Mouse (Mus musculus): ENCODE results near the gene Cep170.

The Cep170 gene

DNA sequence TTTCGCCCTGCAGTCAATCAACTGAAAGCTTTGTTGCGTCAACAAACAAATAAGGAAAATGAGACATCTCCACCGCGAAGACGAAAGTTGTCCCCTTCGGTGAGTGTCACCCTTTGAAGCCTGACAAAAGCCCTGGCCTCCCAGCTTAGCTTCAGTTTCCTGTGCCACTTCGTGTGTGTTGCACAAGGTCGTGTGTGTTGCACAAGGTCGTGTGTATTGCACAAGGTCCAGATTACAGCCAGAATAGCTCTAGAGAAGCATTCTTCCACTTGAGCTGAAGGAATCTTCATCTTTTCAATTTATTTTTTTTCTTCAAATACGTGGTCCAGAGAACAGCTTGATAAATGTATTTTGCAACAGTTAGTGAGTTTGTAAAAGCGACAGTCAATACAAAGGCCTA is 12.3 kb upstream of the Cep170 start:
- DNase-seq (ENCODE audit: extremely low spot score, low spot score) = no peak

DNA sequence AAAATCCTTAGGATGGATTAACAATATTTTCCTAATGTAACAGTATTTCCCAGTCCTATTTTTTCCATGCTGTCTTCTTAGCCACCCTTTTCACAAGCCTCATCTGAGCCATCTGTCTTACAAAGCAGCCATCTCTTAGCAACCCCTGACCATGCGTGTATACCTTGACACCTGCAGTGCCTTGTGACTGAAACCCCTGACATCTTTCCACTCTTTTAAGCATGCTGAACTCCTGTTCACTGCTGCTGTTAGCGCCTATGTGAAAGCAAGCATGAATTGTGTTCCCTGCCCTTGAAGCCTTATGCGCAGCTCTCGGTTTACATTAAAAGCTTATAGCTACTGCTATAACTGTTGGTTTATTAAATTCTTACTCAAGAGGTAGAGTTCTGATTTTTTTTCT is 11.2 kb upstream of the Cep170 start:
- DNase-seq (ENCODE audit: extremely low spot score, low spot score) = no peak

GRCm38 (mm10) chr1:176824611-176825010 is 10.7 kb upstream of the Cep170 start:
- DNase-seq (ENCODE audit: extremely low spot score, low spot score) = no peak

- DNase-seq (ENCODE audit: extremely low spot score, low spot score) = no peak
Measured at GRCm38 (mm10) chr1:176823889-176824288, 10.0 kb upstream of the Cep170 start.

GRCm38 (mm10) chr1:176822949-176823348 is 9.1 kb upstream of the Cep170 start:
- no peak for DNase-seq (ENCODE audit: extremely low spot score, low spot score)

DNA sequence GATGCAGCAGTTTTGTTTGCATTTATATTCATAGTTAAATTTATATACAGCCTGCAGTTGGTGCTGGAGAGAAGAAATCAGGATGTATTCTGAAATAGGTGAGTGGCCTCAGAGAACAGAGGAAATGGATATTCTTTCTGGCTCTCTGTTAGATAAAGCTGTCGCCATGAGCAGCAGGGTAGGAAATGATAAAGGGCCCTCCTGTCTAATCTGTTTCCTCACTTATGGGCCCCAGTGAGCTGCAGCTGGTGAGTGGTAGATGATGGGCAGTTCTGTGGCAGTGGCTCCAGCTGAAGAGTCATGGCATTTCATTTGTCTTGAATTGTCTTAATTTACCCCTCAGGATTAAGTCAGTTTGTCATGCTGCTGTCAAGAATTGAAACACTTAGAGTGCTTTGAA is 8.1 kb upstream of the Cep170 start:
- DNase-seq (ENCODE audit: extremely low spot score, low spot score) = no peak

- no peak for DNase-seq (ENCODE audit: extremely low spot score, low spot score)
Measured at GRCm38 (mm10) chr1:176818763-176819162, 4.9 kb upstream of the Cep170 start.

GRCm38 (mm10) chr1:176818147-176818546 is 4.3 kb upstream of the Cep170 start:
- DNase-seq (ENCODE audit: extremely low spot score, low spot score) = no peak

DNA sequence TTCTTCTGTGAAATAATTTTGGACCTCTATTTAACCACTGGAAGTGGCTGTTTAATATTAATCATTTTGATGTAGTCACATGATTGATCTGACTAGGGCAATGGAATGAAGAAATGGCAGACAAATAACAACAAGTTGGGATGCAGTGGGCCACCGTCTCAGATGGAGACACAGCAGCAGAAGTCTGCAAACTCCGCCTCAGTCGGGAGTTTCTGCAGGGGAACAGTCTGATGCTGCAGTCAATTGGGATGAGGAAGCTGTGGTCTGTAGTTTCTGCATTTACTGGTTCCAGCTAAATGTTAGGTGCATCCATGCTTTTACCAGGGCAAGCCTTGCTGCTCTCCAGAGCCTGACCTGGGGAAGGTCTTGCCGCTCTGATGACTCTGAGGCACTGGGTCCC is 2.9 kb upstream of the Cep170 start:
- DNase-seq (ENCODE audit: extremely low spot score, low spot score) = no peak

DNA sequence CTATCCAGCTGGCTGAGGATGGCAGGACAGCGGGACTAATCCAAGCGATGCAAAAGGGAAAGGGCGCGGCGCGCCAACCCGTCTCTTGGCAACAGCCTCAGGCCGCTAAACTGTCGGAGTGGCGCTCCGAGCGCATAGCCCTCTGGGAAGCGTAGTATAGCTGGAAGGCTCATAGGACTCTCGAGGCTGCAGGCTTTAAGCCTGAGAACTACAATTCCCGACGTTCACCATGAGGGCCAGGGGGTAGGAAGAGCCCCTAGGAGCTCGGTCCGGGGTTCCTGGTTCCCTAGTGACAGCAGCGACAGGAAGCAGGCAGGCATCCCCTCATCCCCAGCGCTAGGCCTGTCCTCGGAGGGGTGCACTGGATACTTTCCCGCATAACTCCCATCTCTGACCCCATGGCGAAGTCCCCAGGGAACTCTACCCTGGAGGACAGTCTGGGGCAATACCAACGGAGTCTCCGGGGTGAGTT is 760 bp upstream of the Cep170 start, which contains the start of gene Sdccag8:
Gene Sdccag8, plus strand, starts transcription at position 70 of the 472 bp plus-strand sequence.
- DNase-seq (ENCODE audit: extremely low spot score, low spot score) = peak; percentile 87

DNA sequence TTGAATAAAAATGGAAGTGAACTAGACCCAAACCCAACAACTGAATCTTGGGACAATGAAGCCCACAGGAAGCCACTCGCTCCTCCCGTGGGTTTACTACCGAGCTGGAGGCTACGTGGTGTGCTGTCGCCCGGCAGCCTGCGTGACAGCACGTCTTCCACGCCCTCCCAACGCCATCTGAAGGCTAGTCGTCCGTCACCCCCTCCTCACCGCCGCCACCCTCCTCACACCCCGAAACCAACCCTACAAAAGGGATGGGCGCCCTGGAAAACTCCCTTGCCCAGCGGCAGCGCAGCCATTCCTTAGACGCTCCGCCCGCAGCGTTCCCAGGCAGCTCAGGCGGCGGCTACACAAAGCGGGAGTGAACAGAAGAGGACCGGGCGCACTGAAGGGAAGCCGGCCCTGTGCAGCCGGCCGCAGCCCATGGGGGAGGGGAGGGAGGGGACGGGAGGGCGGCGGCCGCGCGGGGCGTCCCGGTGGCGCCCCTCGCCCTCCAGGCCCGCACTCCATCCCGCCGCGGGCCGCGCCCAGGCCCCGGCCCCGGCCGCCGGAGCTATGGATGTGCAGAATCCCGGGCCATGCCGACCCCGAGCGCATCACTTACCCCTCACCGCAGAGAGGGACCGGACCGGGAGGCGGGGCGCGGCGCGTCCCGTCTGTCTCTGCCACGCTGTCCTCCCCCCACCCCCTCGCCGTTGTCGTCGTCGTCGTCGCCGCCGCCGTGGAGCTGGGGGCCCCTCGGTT is 403 bp downstream of the Cep170 start:
- DNase-seq (ENCODE audit: extremely low spot score, low spot score) = peak; percentile 82

DNA sequence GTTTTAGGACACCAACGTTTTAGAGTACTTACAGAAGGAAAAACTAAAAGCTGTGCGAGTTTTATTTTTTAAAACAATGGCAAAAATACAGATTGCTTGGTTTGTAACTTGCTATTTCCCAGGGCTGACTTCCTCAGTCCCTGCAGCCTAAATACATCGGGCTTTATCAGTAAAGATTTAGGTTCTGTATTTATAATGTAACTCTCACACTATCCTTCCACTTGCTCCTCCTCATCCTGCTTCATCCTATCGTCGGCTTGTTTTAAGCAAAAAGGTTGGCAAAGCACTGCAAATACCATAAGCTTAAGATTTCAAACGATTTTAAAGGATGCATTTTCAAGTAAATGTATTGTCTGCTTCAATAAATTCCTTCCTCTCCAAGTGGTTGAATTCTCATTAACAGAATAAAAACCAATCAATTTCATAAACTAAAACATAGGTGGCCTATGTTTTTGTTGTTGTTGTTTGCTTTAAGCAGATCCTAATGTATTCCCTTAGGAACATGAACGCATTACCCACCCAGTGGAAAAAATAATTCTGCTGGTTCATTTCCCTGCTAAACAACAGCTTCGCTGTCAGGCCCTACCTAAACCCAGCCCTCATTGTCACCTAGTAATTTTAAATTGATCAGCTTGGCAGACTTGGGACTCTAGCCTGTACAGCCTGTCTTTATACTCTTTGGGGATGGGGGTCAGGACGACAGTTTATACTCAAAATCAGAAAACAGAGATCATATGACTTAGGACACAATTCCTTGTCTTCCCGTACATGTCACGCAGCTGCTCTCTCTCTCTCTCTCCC is 1.2 kb downstream of the Cep170 start:
- DNase-seq (ENCODE audit: extremely low spot score, low spot score) = no peak

DNA sequence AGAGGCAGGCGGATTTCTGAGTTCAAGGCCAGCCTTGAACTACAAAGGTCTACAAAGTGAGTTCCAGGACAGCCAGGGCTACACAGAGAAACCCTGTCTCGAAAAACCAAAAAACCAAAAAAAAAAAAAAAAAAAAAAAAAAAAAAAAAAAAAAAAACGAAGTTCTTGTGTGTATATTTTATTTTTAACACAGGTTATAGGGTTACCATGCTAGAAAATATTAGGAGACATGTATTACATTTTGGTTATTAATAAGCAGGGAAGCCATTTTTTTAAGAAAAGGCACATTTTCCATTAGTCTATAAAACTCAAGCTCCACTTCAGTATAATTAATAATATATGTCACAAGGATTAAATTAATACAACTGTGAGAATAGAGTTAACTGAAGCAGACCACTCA is 2.0 kb downstream of the Cep170 start:
- no peak for DNase-seq (ENCODE audit: extremely low spot score, low spot score)

DNA sequence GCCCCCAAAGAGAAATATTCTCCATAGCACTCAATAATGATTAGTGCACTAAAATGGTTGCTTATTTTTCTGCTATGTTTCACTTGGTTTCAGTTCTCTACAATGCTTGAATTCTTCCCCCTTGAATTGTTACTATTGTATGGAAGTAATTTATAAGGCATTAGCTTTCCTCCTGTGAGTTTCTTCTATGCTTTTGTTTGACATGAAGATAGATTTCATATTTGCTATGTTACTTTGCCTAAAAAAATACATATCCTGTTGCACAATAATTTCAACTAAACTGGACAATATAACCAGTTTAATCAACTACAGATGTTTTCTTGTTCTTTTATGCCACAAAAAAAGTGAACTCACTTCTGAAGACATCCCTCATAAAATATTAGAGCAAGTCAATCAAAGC is 3.7 kb downstream of the Cep170 start:
- no peak for DNase-seq (ENCODE audit: extremely low spot score, low spot score)

DNA sequence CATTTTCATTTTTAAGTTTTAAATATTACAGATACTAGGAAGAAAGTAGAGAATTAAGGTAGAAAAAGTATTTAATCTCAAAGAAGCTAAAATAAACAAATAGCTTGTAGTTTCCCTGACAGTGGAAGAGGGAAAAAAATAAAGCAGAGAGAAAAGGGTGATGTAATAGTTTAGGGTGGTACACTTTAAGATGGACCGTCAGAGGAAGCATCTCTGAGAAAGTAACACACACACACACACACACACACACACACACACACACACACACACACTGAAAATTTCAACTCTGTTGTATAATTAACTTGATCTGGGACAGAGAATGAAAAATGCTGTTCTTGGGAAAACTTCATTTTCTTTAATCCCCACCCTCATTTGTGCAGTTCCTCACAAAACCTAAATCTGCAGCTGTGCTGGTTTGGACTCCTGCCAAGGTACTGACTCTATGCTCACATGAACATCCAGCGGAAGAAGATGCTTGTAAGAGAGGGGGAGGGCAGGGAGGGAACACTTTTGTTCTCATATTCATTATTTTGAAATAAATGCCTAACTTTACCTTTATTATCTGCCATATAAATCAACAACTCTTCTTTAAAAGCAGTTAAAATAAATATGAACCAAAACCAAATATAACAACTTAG is 13.0 kb downstream of the Cep170 start:
- no peak for DNase-seq (ENCODE audit: extremely low spot score, low spot score)

GRCm38 (mm10) chr1:176798673-176799072 is 15.2 kb downstream of the Cep170 start:
- DNase-seq (ENCODE audit: extremely low spot score, low spot score) = no peak

DNA sequence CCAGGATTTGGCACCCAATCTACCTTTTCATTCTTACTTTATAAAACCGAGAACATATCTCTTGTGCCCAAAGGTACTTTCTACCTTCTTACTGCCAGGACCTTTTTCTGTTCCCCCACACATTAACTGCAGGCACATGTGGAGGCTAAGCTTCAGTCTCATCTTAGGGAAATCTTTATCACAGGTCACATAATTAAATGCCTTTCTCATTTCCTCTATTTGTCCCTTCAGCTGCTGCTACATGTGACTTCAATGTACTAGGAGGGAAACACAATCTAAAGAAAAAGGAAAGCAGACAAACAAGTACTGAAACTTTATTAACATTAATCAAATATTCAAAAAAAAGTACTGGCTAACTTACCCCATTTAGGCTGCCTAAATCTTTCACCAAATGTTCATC is 21.7 kb downstream of the Cep170 start:
- no peak for DNase-seq (ENCODE audit: extremely low spot score, low spot score)

DNA sequence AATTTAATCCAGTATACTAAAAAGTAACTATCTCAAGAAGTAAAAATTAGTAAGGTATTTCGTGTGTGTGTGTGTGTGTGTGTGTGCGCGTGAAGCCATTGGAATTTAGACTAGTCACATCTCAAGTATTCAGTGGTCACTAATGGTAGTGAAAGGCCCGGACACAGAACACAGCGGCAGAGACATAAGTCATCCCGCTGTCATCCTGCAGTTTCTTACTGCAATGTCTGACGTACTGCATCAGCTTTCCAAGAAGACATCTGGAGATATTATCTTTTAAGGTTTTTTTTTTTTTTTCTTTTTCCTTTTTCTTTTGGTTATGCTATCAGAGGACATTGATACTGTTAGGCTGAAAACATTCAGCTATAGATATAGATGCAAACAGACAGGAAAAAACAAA is 24.5 kb downstream of the Cep170 start:
- no peak for DNase-seq (ENCODE audit: extremely low spot score, low spot score)

GRCm38 (mm10) chr1:176774533-176774932 is 39.3 kb downstream of the Cep170 start:
- DNase-seq (ENCODE audit: extremely low spot score, low spot score) = no peak

- no peak for DNase-seq (ENCODE audit: extremely low spot score, low spot score)
Measured at GRCm38 (mm10) chr1:176762295-176762694, 51.6 kb downstream of the Cep170 start.

DNA sequence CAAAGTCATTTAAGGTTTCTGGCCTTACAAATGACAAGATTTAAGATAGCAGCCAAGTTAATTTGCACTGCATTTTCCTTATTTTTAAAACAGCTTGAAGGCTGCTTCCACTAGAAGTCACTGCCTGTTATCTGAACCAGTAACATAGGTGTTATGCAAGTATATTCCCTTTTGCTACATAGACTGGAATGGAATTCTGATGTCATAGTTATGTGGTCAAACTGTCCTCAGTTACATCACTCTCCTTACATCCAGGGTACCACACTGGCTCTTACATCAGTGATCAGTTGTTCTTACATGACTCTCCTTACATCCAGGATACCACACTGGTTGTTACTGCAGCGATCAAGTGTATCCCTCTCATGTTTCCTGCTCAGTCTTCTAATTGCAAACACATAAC is 53.2 kb downstream of the Cep170 start:
- no peak for DNase-seq (ENCODE audit: extremely low spot score, low spot score)

DNA sequence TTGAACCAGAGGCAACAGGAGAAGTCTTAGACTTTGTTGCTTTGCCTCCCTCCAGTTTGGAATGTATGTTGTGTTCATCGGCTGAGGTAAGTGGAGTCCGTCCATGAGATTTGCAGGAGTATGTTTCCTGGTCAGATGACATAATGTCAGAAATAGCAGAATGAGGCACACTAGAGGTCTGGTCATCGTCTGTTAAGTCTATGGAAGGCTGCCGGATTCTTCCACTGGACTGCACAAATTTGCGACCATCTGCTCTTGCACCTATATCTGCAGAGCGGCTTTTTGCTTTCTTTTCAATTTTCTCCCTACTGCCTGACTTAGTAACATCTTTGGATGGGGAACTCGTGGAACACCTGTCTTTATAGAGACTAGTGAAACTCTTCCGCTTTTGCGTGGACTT is 58.3 kb downstream of the Cep170 start:
- no peak for DNase-seq (ENCODE audit: extremely low spot score, low spot score)

Data from neural tube, embryonic 10.5 days (tissue).